Mouse (Mus musculus) forebrain, embryonic 16.5 days (tissue): ENCODE measurements around the gene Lef1. TPM values are rescaled to one million over a fixed set of nuclear protein-coding genes. Genes with fewer than 3 reads are reported as not detected.

Experiments used
- ATAC-seq: fragments of 200-750 bp; cut with Nextera tagmentation; 2 replicates; pipeline ENCODE4 v1.8.0; 2017; ENCODE audit warnings: mild to moderate bottlenecking, moderate library complexity
- H3K27ac ChIP-seq: fragments of 300-500 bp; sonication (generic); 2 replicates; pipeline ENCODE4 v1.5.1; 2014; ENCODE audit warnings: low read length, control low read depth
- H3K27me3 ChIP-seq: fragments of 300-500 bp; sonication (generic); replicated peaks from 2 replicates; pipeline ENCODE4 v1.6.1; 2014; ENCODE audit warnings: low read length; ENCODE audit not compliant: control insufficient read depth, insufficient read depth
- H3K36me3 ChIP-seq: fragments of 300-500 bp; sonication (generic); 2 replicates; pipeline ENCODE4 v1.6.1; 2014; ENCODE audit not compliant: control insufficient read depth, insufficient read depth
- H3K4me1 ChIP-seq: fragments of 300-500 bp; sonication (generic); replicated peaks from 2 replicates; pipeline ENCODE4 v1.6.1; 2014; ENCODE audit warnings: low read length; ENCODE audit not compliant: control insufficient read depth, insufficient read depth
- H3K4me2 ChIP-seq: fragments of 300-500 bp; sonication (generic); 2 replicates; pipeline ENCODE4 v1.6.1; 2014; ENCODE audit warnings: mild to moderate bottlenecking, low read length, control low read depth
- H3K4me3 ChIP-seq: fragments of 300-500 bp; sonication (generic); replicated peaks from 2 replicates; pipeline ENCODE4 v1.5.1; 2014; ENCODE audit warnings: mild to moderate bottlenecking, low read length, control low read depth
- H3K9ac ChIP-seq: fragments of 300-500 bp; sonication (generic); replicated peaks from 2 replicates; pipeline ENCODE4 v1.6.1; 2014; ENCODE audit warnings: low read depth, low read length, control low read depth
- H3K9me3 ChIP-seq: fragments of 300-500 bp; sonication (generic); 2 replicates; pipeline ENCODE4 v1.6.1; 2016; ENCODE audit warnings: low read length; ENCODE audit not compliant: control insufficient read depth
- WGBS: fragments of 180-500 bp; shearing (Covaris S2); extraction: QIAGEN DNeasy Blood & Tissue Kit; methylation state at CpG from one replicate; pipeline ENCODE4 v1.1.7; 2014; 5-methylcytosine and 5-hydroxymethylcytosine counted together
- polyA plus RNA-seq: library from polyadenylated mRNA; unstranded; fragments of >200 nt; fragmentation: Nextera tagmentation; extraction: Ambion mirVana; gene quantifications from 2 replicates; pipeline ENCODE4 v1.2.1, GENCODE M21; 2015

Gene Lef1
- polyA plus RNA-seq, 1 experiment from 2014 or later, result 12.1 TPM

GRCm38 (mm10) chr3:131152921-131153320 lies 42.6 kb downstream of the Lef1 start:
- Histone ChIP-seq H3K4me3 (no peak overlapping the region), H3K27me3 (no peaks in the 10 kb centered on the region), H3K27ac (no peak overlapping the region), H3K4me2 (no peak overlapping the region), H3K4me1 (peaks cover 18% of the 10 kb centered on the region), H3K9ac (no peak overlapping the region), H3K9me3 (no peaks in the 10 kb centered on the region), H3K36me3 (no peaks in the 10 kb centered on the region)
- WGBS, result 83% methylated on average over 4 of the region's 4 CpGs
- no peak for ATAC-seq

GRCm38 (mm10) chr3:131153896-131154295 lies 43.6 kb downstream of the Lef1 start:
- Histone ChIP-seq H3K9me3 (no peaks in the 10 kb centered on the region), H3K9ac (no peak overlapping the region), H3K4me3 (no peak overlapping the region), H3K4me2 (no peak overlapping the region), H3K4me1 (peaks cover 18% of the 10 kb centered on the region), H3K36me3 (no peaks in the 10 kb centered on the region), H3K27me3 (no peaks in the 10 kb centered on the region), H3K27ac (no peak overlapping the region)
- 78% methylated on average over 4 of the region's 4 CpGs for WGBS
- ATAC-seq, result no peak

GRCm38 (mm10) chr3:131154576-131154975 lies 44.3 kb downstream of the Lef1 start:
- Histone ChIP-seq H3K4me3 (no peak overlapping the region), H3K9me3 (no peaks in the 10 kb centered on the region), H3K36me3 (no peaks in the 10 kb centered on the region), H3K4me1 (peaks cover 18% of the 10 kb centered on the region), H3K27ac (no peak overlapping the region), H3K27me3 (no peaks in the 10 kb centered on the region), H3K9ac (no peak overlapping the region), H3K4me2 (no peak overlapping the region)
- WGBS, result 58% methylated on average over 9 of the region's 9 CpGs
- 0 out of 2 replicates have a peak, but pooled peaks have one; percentile 37 for ATAC-seq

GRCm38 (mm10) chr3:131155066-131155465 lies 44.8 kb downstream of the Lef1 start:
- no peaks in the 10 kb centered on the region for H3K9me3 ChIP-seq
- H3K27me3 ChIP-seq, result no peaks in the 10 kb centered on the region
- H3K4me1 ChIP-seq, result peaks cover 20% of the 10 kb centered on the region
- no peak overlapping the region for H3K4me3 ChIP-seq
- no peak overlapping the region for H3K9ac ChIP-seq
- no peaks in the 10 kb centered on the region for H3K36me3 ChIP-seq
- no peak overlapping the region for H3K27ac ChIP-seq
- no peak for ATAC-seq
- no peak overlapping the region for H3K4me2 ChIP-seq
- 68% methylated on average over 7 of the region's 7 CpGs for WGBS

GRCm38 (mm10) chr3:131155657-131156056 lies 45.4 kb downstream of the Lef1 start:
- WGBS, result 58% methylated on average over 3 of the region's 3 CpGs
- ATAC-seq, result no peak

GRCm38 (mm10) chr3:131156377-131156776 lies 46.1 kb downstream of the Lef1 start:
- Histone ChIP-seq H3K27me3 (no peaks in the 10 kb centered on the region), H3K9ac (no peak overlapping the region), H3K9me3 (no peaks in the 10 kb centered on the region), H3K4me2 (no peak overlapping the region), H3K4me1 (peaks cover 28% of the 10 kb centered on the region), H3K27ac (no peak overlapping the region), H3K36me3 (no peaks in the 10 kb centered on the region), H3K4me3 (no peak overlapping the region)
- WGBS, result 30% methylated on average over 11 of the region's 11 CpGs
- ATAC-seq, result no peak

More at GRCm38 (mm10) chr3:131155657-131156056, 45.4 kb downstream of the Lef1 start:
- Histone ChIP-seq H3K4me2 (no peak overlapping the region), H3K4me1 (peaks cover 25% of the 10 kb centered on the region), H3K27ac (no peak overlapping the region), H3K9ac (no peak overlapping the region), H3K4me3 (no peak overlapping the region), H3K9me3 (no peaks in the 10 kb centered on the region), H3K36me3 (no peaks in the 10 kb centered on the region), H3K27me3 (no peaks in the 10 kb centered on the region)

GRCm38 (mm10) chr3:131157471-131157870 lies 47.2 kb downstream of the Lef1 start:
- Histone ChIP-seq H3K9ac (no peak overlapping the region), H3K4me2 (no peak overlapping the region), H3K27me3 (no peaks in the 10 kb centered on the region), H3K36me3 (no peaks in the 10 kb centered on the region), H3K9me3 (no peaks in the 10 kb centered on the region), H3K27ac (no peak overlapping the region), H3K4me1 (peaks cover 28% of the 10 kb centered on the region), H3K4me3 (no peak overlapping the region)
- 62% methylated on average over 7 of the region's 7 CpGs for WGBS
- ATAC-seq, result peak; percentile 34; the same call in 1 of the 2 replicates

- no peak for ATAC-seq
- Histone ChIP-seq H3K9ac (no peak overlapping the region), H3K4me1 (peaks cover 28% of the 10 kb centered on the region), H3K36me3 (no peaks in the 10 kb centered on the region), H3K27ac (no peak overlapping the region), H3K9me3 (no peaks in the 10 kb centered on the region), H3K4me3 (no peak overlapping the region), H3K4me2 (no peak overlapping the region), H3K27me3 (no peaks in the 10 kb centered on the region)
- 22% methylated on average over 12 of the region's 12 CpGs for WGBS
Observed at GRCm38 (mm10) chr3:131159204-131159760, 49.0 kb downstream of the Lef1 start.

- 25% methylated on average over 14 of the region's 14 CpGs for WGBS
- Histone ChIP-seq H3K9me3 (no peaks in the 10 kb centered on the region), H3K4me3 (no peak overlapping the region), H3K27me3 (no peaks in the 10 kb centered on the region), H3K27ac (no peak overlapping the region), H3K36me3 (no peaks in the 10 kb centered on the region), H3K9ac (no peak overlapping the region), H3K4me2 (peak overlapping the region; percentile 2; the same call in 1 of the 2 replicates), H3K4me1 (peaks cover 28% of the 10 kb centered on the region)
- no peak for ATAC-seq
Observed at GRCm38 (mm10) chr3:131159881-131160615, 49.8 kb downstream of the Lef1 start.
